Comparison of ENCODE assay signal across 8 mouse cellular contexts in genomic region chr7:16746093-16746492, GRCm38 (mm10). TPM values are rescaled to one million over a fixed set of nuclear protein-coding genes. Genes with fewer than 3 reads are reported as not detected.
DNase-seq lines count a peak whose midpoint lies in the region; ATAC-seq lines count a peak whose summit lies in the region.

No protein-coding gene starts in this region.

- peak; percentile 70 to 80 for DNase-seq in heart, postnatal 10 days
- no peak for DNase-seq in heart, embryonic 10.5 days (ENCODE audit: low spot score)
- peak; percentile 92 for DNase-seq in NIH3T3 (ENCODE audit: low read depth)
- DNase-seq in embryo, embryonic 11.5 days (ENCODE audit: low read depth, low spot score) = peak; percentile 55
- DNase-seq in intestine, embryonic 14.5 days (ENCODE audit: low spot score) = peak; percentile 72
- DNase-seq in liver = peak; percentile 74
- DNase-seq in neural tube, embryonic 10.5 days (ENCODE audit: extremely low spot score, low spot score) = peak; percentile 37
- DNase-seq in ovary, postnatal 14 days (ENCODE audit: low spot score) = no peak

- H3K4me3 ChIP-seq in heart, embryonic 10.5 days = no peak overlapping the region
- H3K4me3 ChIP-seq in intestine, embryonic 14.5 days (ENCODE audit: low read depth, low read length) = no peak overlapping the region

- no peak overlapping the region for H3K4me2 ChIP-seq in intestine, embryonic 14.5 days (ENCODE audit: low read length)

- no peaks in the 10 kb centered on the region for H3K27me3 ChIP-seq in heart, embryonic 10.5 days (ENCODE audit: insufficient read depth, poor library complexity, severe bottlenecking)
- no peaks in the 10 kb centered on the region for H3K27me3 ChIP-seq in intestine, embryonic 14.5 days (replicated peaks; ENCODE audit: control insufficient read depth, insufficient read depth, low read length)

- no peak overlapping the region for H3K27ac ChIP-seq in heart, embryonic 10.5 days
- no peak overlapping the region for H3K27ac ChIP-seq in intestine, embryonic 14.5 days (ENCODE audit: low read depth)

- peaks cover 17% of the 10 kb centered on the region for H3K4me1 ChIP-seq in heart, embryonic 10.5 days
- H3K4me1 ChIP-seq in intestine, embryonic 14.5 days (replicated peaks; ENCODE audit: control insufficient read depth, insufficient read depth, low read length) = no peaks in the 10 kb centered on the region

- WGBS in heart, embryonic 10.5 days = 56% methylated on average over 3 of the region's 3 CpGs
- 60% methylated on average over 3 of the region's 3 CpGs for whole genome bisulfite sequencing in intestine, embryonic 14.5 days

- H3K9ac ChIP-seq in intestine, embryonic 14.5 days (ENCODE audit: low read length) = 0 out of 2 replicates have a peak overlapping the region, but pooled peaks have one; percentile 7

- peak; percentile 65; the same call in 1 of the 2 replicates for ATAC-seq in intestine, embryonic 14.5 days (replicated peaks; ENCODE audit: low FRiP score, low TSS enrichment, low read depth)

- intact Hi-C loops in heart, postnatal 10 days (cut with DNase I) = loop anchor here (1.0 to 5.0 kb wide), 3 partner anchors 35 to 146 kb away; partner anchors contain the start of genes Gng8 and Slc1a5

- no peaks in the 10 kb centered on the region for H3K9me3 ChIP-seq in heart, embryonic 10.5 days
- H3K9me3 ChIP-seq in intestine, embryonic 14.5 days (ENCODE audit: control insufficient read depth, low read length) = no peaks in the 10 kb centered on the region

- peaks cover 71% of the 10 kb centered on the region for H3K36me3 ChIP-seq in heart, embryonic 10.5 days
- peaks cover 62% of the 10 kb centered on the region for H3K36me3 ChIP-seq in intestine, embryonic 14.5 days (ENCODE audit: control insufficient read depth, insufficient read depth, low read length)

RNA-seq across cellular contexts. Expression of gene Ap2s1, which starts 7.9 kb away (rescaled TPM):
- total RNA-seq in heart, postnatal 10 days (2021) = 100 to 1,000 TPM; 118 TPM
- 243 and 270 TPM in 2 replicates for polyA plus RNA-seq in heart, embryonic 10.5 days (2016; fragmentation: Nextera tagmentation; extraction: Ambion mirVana)
- 255 and 270 TPM in 2 replicates for polyA plus RNA-seq in intestine, embryonic 14.5 days (2014; fragmentation: Nextera tagmentation; extraction: Ambion mirVana)

RNA-seq across cellular contexts. Expression of gene Ceacam9, which starts 24.4 kb away (rescaled TPM):
- not detected for total RNA-seq in heart, postnatal 10 days (2021)
- not detected in 2 replicates for polyA plus RNA-seq in heart, embryonic 10.5 days (2016; fragmentation: Nextera tagmentation; extraction: Ambion mirVana)
- not detected in 2 replicates for polyA plus RNA-seq in intestine, embryonic 14.5 days (2014; fragmentation: Nextera tagmentation; extraction: Ambion mirVana)

RNA-seq across cellular contexts. Expression of gene Slc1a5, which starts 35.0 kb away (rescaled TPM):
- total RNA-seq in heart, postnatal 10 days (2021) = 10 to 100 TPM; 22.6 to 28.7 TPM
- polyA plus RNA-seq in heart, embryonic 10.5 days (2016; fragmentation: Nextera tagmentation; extraction: Ambion mirVana) = 47.0 TPM in 2 replicates
- 41.5 and 43.9 TPM in 2 replicates for polyA plus RNA-seq in intestine, embryonic 14.5 days (2014; fragmentation: Nextera tagmentation; extraction: Ambion mirVana)

Comparison
In these comparisons a context has a peak if more than half of its experiments do, and no peak if none do; other contexts are left out.
1. DNase-seq: peak in heart, postnatal 10 days (2 of 2), NIH3T3 (single experiment), embryo, embryonic 11.5 days (single experiment), intestine, embryonic 14.5 days (single experiment), liver (single experiment) and neural tube, embryonic 10.5 days (single experiment); none in heart, embryonic 10.5 days (single experiment) and ovary, postnatal 14 days (single experiment).